Mouse (Mus musculus) lung, embryonic 16.5 days (tissue): ENCODE measurements at regions not wholly inside any gene's neighbourhood (a gene's known extent, or its start where the extent isn't known, plus 50 kb on each side); places are given as distances from the start of the nearest gene placed in this dataset.

ENCODE experiments used
- ATAC-seq: fragments of 200-750 bp; cut with Nextera tagmentation; 2 replicates; pipeline ENCODE4 v1.8.0; 2017; ENCODE audit warnings: low read depth, mild to moderate bottlenecking, moderate library complexity
- H3K27ac ChIP-seq: fragments of 300-500 bp; sonication (generic); 2 replicates; pipeline ENCODE4 v1.5.1; 2014; ENCODE audit warnings: mild to moderate bottlenecking, control low read depth, low read length
- H3K27me3 ChIP-seq: fragments of 300-500 bp; sonication (generic); 2 replicates; pipeline ENCODE4 v1.6.1; 2014; ENCODE audit warnings: low read depth, low read length, mixed read lengths; ENCODE audit not compliant: control insufficient read depth, insufficient read depth
- H3K36me3 ChIP-seq: fragments of 300-500 bp; sonication (generic); 2 replicates; pipeline ENCODE4 v1.6.1; 2014; ENCODE audit warnings: low read length; ENCODE audit not compliant: control insufficient read depth, insufficient read depth
- H3K4me1 ChIP-seq: fragments of 300-500 bp; sonication (generic); replicated peaks from 2 replicates; pipeline ENCODE4 v1.6.1; 2014; ENCODE audit warnings: low read length, mixed read lengths; ENCODE audit not compliant: control insufficient read depth, insufficient read depth
- H3K4me2 ChIP-seq: fragments of 300-500 bp; sonication (generic); 2 replicates; pipeline ENCODE4 v1.6.1; 2014; ENCODE audit warnings: low read depth, low read length, control low read depth
- H3K4me3 ChIP-seq: fragments of 300-500 bp; sonication (generic); 2 replicates; pipeline ENCODE4 v1.5.1; 2014; ENCODE audit warnings: mild to moderate bottlenecking, low read length, control low read depth
- H3K9ac ChIP-seq: fragments of 300-500 bp; sonication (generic); 2 replicates; pipeline ENCODE4 v1.6.1; 2014; ENCODE audit warnings: low read length, control low read depth
- H3K9me3 ChIP-seq: fragments of 300-500 bp; sonication (generic); 2 replicates; pipeline ENCODE4 v1.6.1; 2016; ENCODE audit warnings: low read length; ENCODE audit not compliant: control insufficient read depth
- WGBS: fragments of 180-500 bp; shearing (Covaris S2); extraction: QIAGEN DNeasy Blood & Tissue Kit; methylation state at CpG from one replicate; pipeline ENCODE4 v1.1.7; 2014; 5-methylcytosine and 5-hydroxymethylcytosine counted together

GRCm38 (mm10) chr1:119279261-119279660 lies 142.8 kb downstream of the Inhbb start:
- peak; percentile 16; the same call in 1 of the 2 replicates for ATAC-seq
- no peak overlapping the region for H3K4me2 ChIP-seq
- H3K27ac ChIP-seq = peak overlapping the region; percentile 16; the same call in 1 of the 2 replicates
- H3K4me3 ChIP-seq = no peak overlapping the region
- H3K9me3 ChIP-seq = no peaks in the 10 kb centered on the region
- no peaks in the 10 kb centered on the region for H3K27me3 ChIP-seq
- WGBS = 42% methylated on average over 3 of the region's 3 CpGs
- H3K4me1 ChIP-seq = peaks cover 2% of the 10 kb centered on the region; the same call in 1 of the 2 replicates
- no peak overlapping the region for H3K9ac ChIP-seq
- H3K36me3 ChIP-seq = no peaks in the 10 kb centered on the region

GRCm38 (mm10) chr1:119278528-119279201 lies 143.4 kb downstream of the Inhbb start:
- peak; percentile 82 for ATAC-seq
- Histone ChIP-seq H3K4me2 (no peak overlapping the region), H3K4me1 (peaks cover 2% of the 10 kb centered on the region; the same call in 1 of the 2 replicates), H3K36me3 (no peaks in the 10 kb centered on the region), H3K4me3 (no peak overlapping the region), H3K27ac (no peak overlapping the region; the same call in 1 of the 2 replicates), H3K9me3 (no peaks in the 10 kb centered on the region), H3K9ac (no peak overlapping the region), H3K27me3 (no peaks in the 10 kb centered on the region)
- WGBS = 52% methylated on average over 8 of the region's 8 CpGs

- 92% methylated on average over 4 of the region's 4 CpGs for WGBS
Observed at GRCm38 (mm10) chr1:119277990-119278389, 144.1 kb downstream of the Inhbb start.

GRCm38 (mm10) chr1:119266013-119266412 lies 156.0 kb downstream of the Inhbb start:
- no peak overlapping the region for H3K9ac ChIP-seq
- H3K9me3 ChIP-seq = no peaks in the 10 kb centered on the region
- H3K4me2 ChIP-seq = no peak overlapping the region
- no peaks in the 10 kb centered on the region for H3K27me3 ChIP-seq
- H3K4me3 ChIP-seq = no peak overlapping the region
- ATAC-seq = no peak
- H3K36me3 ChIP-seq = no peaks in the 10 kb centered on the region
- no peaks in the 10 kb centered on the region for H3K4me1 ChIP-seq
- H3K27ac ChIP-seq = no peak overlapping the region
- 90% methylated on average over 5 of the region's 5 CpGs for WGBS

More at GRCm38 (mm10) chr1:119277990-119278389, 144.1 kb downstream of the Inhbb start:
- Histone ChIP-seq H3K27ac (no peak overlapping the region), H3K4me1 (peaks cover 2% of the 10 kb centered on the region; the same call in 1 of the 2 replicates), H3K4me2 (no peak overlapping the region), H3K36me3 (no peaks in the 10 kb centered on the region), H3K9ac (no peak overlapping the region), H3K9me3 (no peaks in the 10 kb centered on the region), H3K27me3 (no peaks in the 10 kb centered on the region), H3K4me3 (no peak overlapping the region)
- no peak for ATAC-seq

- Histone ChIP-seq H3K27me3 (no peaks in the 10 kb centered on the region), H3K4me3 (no peak overlapping the region), H3K36me3 (no peaks in the 10 kb centered on the region), H3K4me1 (no peaks in the 10 kb centered on the region), H3K9ac (no peak overlapping the region), H3K27ac (no peak overlapping the region), H3K4me2 (no peak overlapping the region), H3K9me3 (no peaks in the 10 kb centered on the region)
- WGBS = 68% methylated on average over 10 of the region's 10 CpGs
- no peak for ATAC-seq
Observed at GRCm38 (mm10) chr1:119265192-119265891, 156.7 kb downstream of the Inhbb start.

- 66% methylated on average over 9 of the region's 9 CpGs for WGBS
- no peaks in the 10 kb centered on the region for H3K36me3 ChIP-seq
- no peaks in the 10 kb centered on the region for H3K9me3 ChIP-seq
- no peaks in the 10 kb centered on the region; the same call in 1 of the 2 replicates for H3K4me1 ChIP-seq
- H3K4me3 ChIP-seq = no peak overlapping the region
- peak; percentile 17; the same call in 1 of the 2 replicates for ATAC-seq
- no peaks in the 10 kb centered on the region for H3K27me3 ChIP-seq
- no peak overlapping the region for H3K27ac ChIP-seq
- H3K9ac ChIP-seq = no peak overlapping the region
- no peak overlapping the region for H3K4me2 ChIP-seq
Observed at GRCm38 (mm10) chr1:119259455-119259854, 162.6 kb downstream of the Inhbb start.

GRCm38 (mm10) chr1:119256769-119257168 lies 165.3 kb downstream of the Inhbb start:
- Histone ChIP-seq H3K27ac (no peak overlapping the region), H3K4me3 (no peak overlapping the region), H3K4me1 (peaks cover 3% of the 10 kb centered on the region; the same call in 1 of the 2 replicates), H3K36me3 (no peaks in the 10 kb centered on the region), H3K9me3 (no peaks in the 10 kb centered on the region), H3K27me3 (no peaks in the 10 kb centered on the region), H3K4me2 (no peak overlapping the region), H3K9ac (no peak overlapping the region)
- WGBS = 74% methylated on average over 8 of the region's 8 CpGs
- no peak for ATAC-seq

- Histone ChIP-seq H3K4me2 (no peak overlapping the region), H3K9me3 (no peaks in the 10 kb centered on the region), H3K27ac (no peak overlapping the region), H3K4me3 (no peak overlapping the region), H3K36me3 (no peaks in the 10 kb centered on the region), H3K4me1 (peaks cover 3% of the 10 kb centered on the region; the same call in 1 of the 2 replicates), H3K9ac (no peak overlapping the region), H3K27me3 (no peaks in the 10 kb centered on the region)
- 45% methylated on average over 5 of the region's 5 CpGs for WGBS
- ATAC-seq = no peak
Observed at GRCm38 (mm10) chr1:119256097-119256473, 166.0 kb downstream of the Inhbb start.

GRCm38 (mm10) chr1:119255386-119256096 lies 166.5 kb downstream of the Inhbb start:
- Histone ChIP-seq H3K4me2 (no peak overlapping the region), H3K27me3 (no peaks in the 10 kb centered on the region), H3K9me3 (no peaks in the 10 kb centered on the region), H3K36me3 (no peaks in the 10 kb centered on the region), H3K27ac (no peak overlapping the region), H3K4me1 (peaks cover 3% of the 10 kb centered on the region; the same call in 1 of the 2 replicates), H3K4me3 (no peak overlapping the region), H3K9ac (no peak overlapping the region)
- ATAC-seq = no peak
- WGBS = 87% methylated on average over 20 of the region's 20 CpGs
